8 mouse cellular contexts compared by ENCODE assay signal in genomic region chr19:5424782-5425741, GRCm38 (mm10). TPM values are rescaled to one million over a fixed set of nuclear protein-coding genes. Genes with fewer than 3 reads are reported as not detected.
DNase-seq lines count a peak whose midpoint lies in the region; ATAC-seq lines count a peak whose summit lies in the region.

Gene Drap1 (minus strand): TSS chr19:5424979.
Gene AI837181 (plus strand): TSS chr19:5425144.

- H3K27ac ChIP-seq in hindbrain, embryonic 12.5 days: peak within 1 kb of the TSS; percentile 94

- DNase-seq in Muller cell, postnatal 12 days (ENCODE audit: inconsistent ontology term): peak; percentile 99
- DNase-seq in cerebellum, adult 9-11 months: peak; percentile 91
- DNase-seq in frontal cortex, postnatal 10 days (ENCODE audit: low spot score in 2 of 2): peak; percentile 76 to 92
- peak; percentile 92 to 95 for DNase-seq in layer of hippocampus, postnatal 14 days (ENCODE audit: low spot score in 2 of 2)
- DNase-seq in lung, postnatal 14 days: peak; percentile 97
- DNase-seq in retina, adult 2 months (ENCODE audit: low read depth, low spot score): peak; percentile 92
- DNase-seq in thymus, postnatal 36 days: peak; percentile 94 to 97

- under 1% methylated on average over 51 of the region's 87 CpGs for WGBS in hindbrain, embryonic 12.5 days

- peak within 1 kb of the TSS; percentile 90 for H3K9ac ChIP-seq in hindbrain, embryonic 12.5 days

- peaks cover 46% of the 10 kb centered on the region for H3K36me3 ChIP-seq in hindbrain, embryonic 12.5 days

- H3K4me2 ChIP-seq in hindbrain, embryonic 12.5 days (replicated peaks): peak within 1 kb of the TSS; percentile 88

- peaks cover 36% of the 10 kb centered on the region for H3K4me1 ChIP-seq in hindbrain, embryonic 12.5 days

- H3K9me3 ChIP-seq in hindbrain, embryonic 12.5 days (replicated peaks): no peaks in the 10 kb centered on the region

- H3K27me3 ChIP-seq in hindbrain, embryonic 12.5 days: no peaks in the 10 kb centered on the region

- H3K4me3 ChIP-seq in hindbrain, embryonic 12.5 days: peak within 1 kb of the TSS; percentile 77

- ATAC-seq in hindbrain, embryonic 12.5 days (ENCODE audit: low FRiP score): peak; percentile 90

RNA-seq across cellular contexts. Expression of gene Drap1, which starts in this region (rescaled TPM):
- polyA plus RNA-seq in hindbrain, embryonic 12.5 days (2016; fragmentation: Nextera tagmentation; extraction: Ambion mirVana): 276 and 280 TPM in 2 replicates
- total RNA-seq in layer of hippocampus, postnatal 14 days (2021): 100 to 1,000 TPM; 269 to 270 TPM

RNA-seq across cellular contexts. Expression of gene AI837181, which starts in this region (rescaled TPM):
- 59.0 and 59.6 TPM in 2 replicates for polyA plus RNA-seq in hindbrain, embryonic 12.5 days (2016; fragmentation: Nextera tagmentation; extraction: Ambion mirVana)
- 10 to 100 TPM; 63.0 to 63.6 TPM for total RNA-seq in layer of hippocampus, postnatal 14 days (2021)

Comparison
In these comparisons a context has a peak if more than half of its experiments do, and no peak if none do; other contexts are left out.
1. Peak in every context shown above with its lines: DNase-seq, ATAC-seq, H3K4me3 ChIP-seq and H3K27ac ChIP-seq.